18 mouse cellular contexts compared by ENCODE assay signal in genomic region chr8:29978585-29979505, GRCm38 (mm10).
DNase-seq lines count a peak whose midpoint lies in the region; ATAC-seq lines count a peak whose summit lies in the region.
"Had no signal": no experiment of that assay in that cellular context is flagged by ENCODE, and none has a peak within 500 bp of the region (broad histone marks: within the 10 kb centered on the region; RNA-seq: fewer than 3 reads in every experiment).

No protein-coding gene starts in this region.

- H3K4me3 ChIP-seq in forebrain, embryonic 11.5 days (ENCODE audit: low read depth, low read length): no peak overlapping the region
- H3K4me3 ChIP-seq in forebrain, embryonic 10.5 days: no peak overlapping the region
- no peak overlapping the region for H3K4me3 ChIP-seq in midbrain, embryonic 16.5 days (ENCODE audit: low read depth, low read length)
- H3K4me3 ChIP-seq: myocyte had no signal

- H3K36me3 ChIP-seq in forebrain, embryonic 11.5 days (ENCODE audit: control insufficient read depth, insufficient read depth, low read length): no peaks in the 10 kb centered on the region
- H3K36me3 ChIP-seq in forebrain, embryonic 10.5 days (replicated peaks): no peaks in the 10 kb centered on the region
- H3K36me3 ChIP-seq in midbrain, embryonic 16.5 days (ENCODE audit: control insufficient read depth, insufficient read depth, low read length): no peaks in the 10 kb centered on the region

- no peaks in the 10 kb centered on the region for H3K9me3 ChIP-seq in forebrain, embryonic 11.5 days (ENCODE audit: control insufficient read depth, low read length)
- no peaks in the 10 kb centered on the region for H3K9me3 ChIP-seq in forebrain, embryonic 10.5 days
- H3K9me3 ChIP-seq in midbrain, embryonic 16.5 days (replicated peaks; ENCODE audit: control insufficient read depth, low read length, poor library complexity, severe bottlenecking): no peaks in the 10 kb centered on the region

- H3K9ac ChIP-seq in forebrain, embryonic 11.5 days (ENCODE audit: low read length): no peak overlapping the region
- no peak overlapping the region for H3K9ac ChIP-seq in midbrain, embryonic 16.5 days (ENCODE audit: low read depth, low read length)

- no peak overlapping the region for H3K27ac ChIP-seq in forebrain, embryonic 11.5 days (ENCODE audit: low read depth, low read length)
- H3K27ac ChIP-seq in forebrain, embryonic 10.5 days: no peak overlapping the region
- peak overlapping the region; percentile 47; the same call in 1 of the 2 replicates for H3K27ac ChIP-seq in midbrain, embryonic 16.5 days (ENCODE audit: low read length)

- no peaks in the 10 kb centered on the region for H3K27me3 ChIP-seq in forebrain, embryonic 11.5 days (ENCODE audit: control insufficient read depth, insufficient read depth, low read length)
- no peaks in the 10 kb centered on the region for H3K27me3 ChIP-seq in forebrain, embryonic 10.5 days (ENCODE audit: poor library complexity, severe bottlenecking)
- H3K27me3 ChIP-seq in midbrain, embryonic 16.5 days (ENCODE audit: control insufficient read depth, insufficient read depth, low read depth, low read length): no peaks in the 10 kb centered on the region

- no peak for DNase-seq in forebrain, embryonic 11.5 days (ENCODE audit: low spot score)
- DNase-seq in forebrain, embryonic 10.5 days (ENCODE audit: extremely low spot score, low spot score): no peak
- DNase-seq in right cerebral cortex, adult 2 months (ENCODE audit: low spot score in 2 of 2): peak; percentile 32 to 39
- DNase-seq in right cerebral cortex, adult 18-20 months: no peak
- peak; percentile 86 for DNase-seq in forelimb bud, embryonic 11.5 days (ENCODE audit: low read depth, low spot score)
- DNase-seq in heart, postnatal 25 days (ENCODE audit: low spot score): no peak
- DNase-seq in cerebellum, postnatal 4 days (ENCODE audit: low spot score in 2 of 2): no peak
- DNase-seq: B cell, adult 2 months; cerebellum, postnatal 36 days; heart, postnatal 10 days; kidney, adult 11 months; layer of hippocampus, adult 9-11 months; lung, postnatal 36 days; thymus, postnatal 4 days had no signal

- no peak overlapping the region for H3K4me2 ChIP-seq in forebrain, embryonic 11.5 days (ENCODE audit: low read depth, low read length, severe bottlenecking)
- no peak overlapping the region; the same call in 1 of the 2 replicates for H3K4me2 ChIP-seq in midbrain, embryonic 16.5 days (ENCODE audit: low read length)
- H3K4me2 ChIP-seq: liver, embryonic 11.5 days had no signal

- intact Hi-C loops in heart, postnatal 25 days (cut with DNase I): no loop called here

- WGBS in forebrain, embryonic 11.5 days: 48% methylated on average over 10 of the region's 10 CpGs
- 75% methylated on average over 10 of the region's 10 CpGs for WGBS in forebrain, embryonic 10.5 days
- WGBS in midbrain, embryonic 16.5 days: 21% methylated on average over 10 of the region's 10 CpGs

- ATAC-seq in forebrain, embryonic 11.5 days (replicated peaks; ENCODE audit: low FRiP score): peak; percentile 80
- peak; percentile 56; the same call in 1 of the 2 replicates for ATAC-seq in midbrain, embryonic 16.5 days
- ATAC-seq: activated CD4-positive, CD25-positive, alpha-beta regulatory T cell, adult 4 months had no signal

- no peaks in the 10 kb centered on the region for H3K4me1 ChIP-seq in forebrain, embryonic 11.5 days (replicated peaks; ENCODE audit: control insufficient read depth, insufficient read depth, low read length)
- H3K4me1 ChIP-seq in forebrain, embryonic 10.5 days: peaks cover 9% of the 10 kb centered on the region; the same call in 1 of the 2 replicates
- peaks cover 7% of the 10 kb centered on the region for H3K4me1 ChIP-seq in midbrain, embryonic 16.5 days (ENCODE audit: control insufficient read depth, insufficient read depth, low read length)

Comparison
In these comparisons a context has a peak if more than half of its experiments do, and no peak if none do; other contexts are left out.
1. DNase-seq: peak in right cerebral cortex, adult 2 months (2 of 2) and forelimb bud, embryonic 11.5 days (single experiment); none in forebrain, embryonic 11.5 days (single experiment), forebrain, embryonic 10.5 days (single experiment), right cerebral cortex, adult 18-20 months (single experiment), heart, postnatal 25 days (single experiment) and cerebellum, postnatal 4 days (0 of 2).